Mouse (Mus musculus): Measurements from ENCODE around the gene Vmn1r91.
"Not testable (repeated sequence)": the region's sequence is repeated elsewhere in the genome, so short reads cannot be mapped to it uniquely, and the experiment has no call there.

Vmn1r91 gene

DNA sequence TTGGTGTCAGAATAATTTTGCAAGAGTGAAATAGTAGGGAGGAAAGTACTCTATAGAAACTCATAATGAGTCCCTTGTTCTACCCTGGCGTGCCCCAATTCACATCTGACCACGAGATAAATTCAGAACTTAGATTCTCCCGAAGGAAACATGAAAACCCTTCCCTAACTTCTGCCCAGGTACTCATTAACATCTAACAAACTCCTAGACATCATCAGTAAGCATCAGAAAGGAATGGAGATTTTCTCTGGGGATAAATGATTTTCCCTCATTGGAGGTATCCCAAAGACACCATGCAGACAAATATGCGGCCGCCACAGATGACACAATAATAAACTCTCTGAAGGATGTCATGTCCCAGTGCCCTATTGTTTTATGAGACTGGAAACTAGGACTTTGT is at the start of gene Vmn1r91:
Vmn1r91 (plus strand) TSS at position 301 of the 400 bp plus-strand sequence.
- DNase-seq (ENCODE audit: low spot score in 2 of 2), result not testable (repeated sequence)

DNA sequence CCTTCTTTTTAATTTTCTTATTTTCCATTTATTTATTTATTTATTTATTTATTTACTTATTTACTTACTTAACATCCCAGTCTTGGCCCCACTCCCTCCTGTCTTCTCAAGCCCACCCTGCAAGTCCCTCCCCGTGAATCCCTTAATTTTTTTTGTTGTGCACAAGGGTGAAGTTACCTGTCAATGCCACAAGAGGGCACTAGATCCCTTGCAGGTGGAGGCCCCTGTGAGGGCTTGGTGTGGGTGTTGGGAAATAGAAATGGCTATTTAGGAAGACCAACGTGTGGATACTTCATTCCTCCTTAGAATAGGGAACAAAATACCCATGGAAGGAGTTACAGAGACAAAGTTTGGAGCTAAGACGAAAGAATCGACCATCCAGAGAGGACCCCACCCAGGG is 35.4 kb upstream of the Vmn1r91 start:
- DNase-seq (ENCODE audit: low spot score in 2 of 2), result not testable (repeated sequence)

GRCm38 (mm10) chr7:20078118-20078517 is 21.4 kb upstream of the Vmn1r91 start:
- DNase-seq (ENCODE audit: low spot score in 2 of 2), result not testable (repeated sequence)

GRCm38 (mm10) chr7:20122479-20122878 is 23.0 kb downstream of the Vmn1r91 start, which contains the start of gene Gm16442:
TSS of gene Gm16442 (minus strand) at chr7:20122579.
- DNase-seq (ENCODE audit: low spot score in 2 of 2), result not testable (repeated sequence)

GRCm38 (mm10) chr7:20138988-20139387 is 39.5 kb downstream of the Vmn1r91 start, which contains the start of gene Vmn1r93:
TSS of gene Vmn1r93 (minus strand) at chr7:20139088.
- DNase-seq (ENCODE audit: low spot score in 2 of 2), result not testable (repeated sequence)
